Mouse (Mus musculus): ENCODE measurements around the gene Gm14569. TPM values are rescaled to one million over a fixed set of nuclear protein-coding genes. Genes with fewer than 3 reads are reported as not detected.
A peak's percentile ranks its signal among the peaks of the same experiment; 100 is the strongest.

The Gm14569 gene
- polyA plus RNA-seq (2015; fragmentation: Nextera tagmentation; extraction: Ambion mirVana): not detected in 2 replicates

DNA sequence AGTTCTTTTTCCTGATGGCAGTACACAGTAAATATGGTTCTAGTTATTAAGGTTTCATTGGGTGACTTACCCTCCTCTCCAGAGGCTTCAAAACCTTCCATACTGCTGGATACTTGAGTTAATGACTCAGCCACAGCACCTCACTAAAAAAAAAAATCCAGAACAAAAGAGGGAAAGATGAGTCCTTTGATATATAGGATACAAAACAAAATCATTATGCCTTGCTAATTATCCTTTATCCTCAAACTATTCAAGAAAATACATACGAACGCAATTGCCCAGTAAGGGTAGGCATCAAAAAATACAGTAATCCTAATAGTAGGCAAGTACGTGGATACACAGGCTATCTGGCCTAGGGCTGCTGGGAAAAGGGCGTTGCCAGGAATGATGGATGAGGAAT lies at the start of gene Gm14569:
Gene Gm14569, minus strand, starts transcription at position 101 of the 400 bp plus-strand sequence.
- no peak within 1 kb of the TSS for H3K4me3 ChIP-seq (replicated peaks; ENCODE audit: low read length)
- no peaks in the 10 kb centered on the region for H3K4me1 ChIP-seq (replicated peaks; ENCODE audit: control insufficient read depth, insufficient read depth, low read length)
- no peaks in the 10 kb centered on the region for H3K27me3 ChIP-seq (replicated peaks; ENCODE audit: control insufficient read depth, insufficient read depth, low read length)
- H3K9me3 ChIP-seq (ENCODE audit: control insufficient read depth, low read length): no peaks in the 10 kb centered on the region
- 90% methylated on average over 4 of the region's 4 CpGs for WGBS
- no peak within 1 kb of the TSS for H3K27ac ChIP-seq (ENCODE audit: low read length)
- H3K9ac ChIP-seq (replicated peaks; ENCODE audit: low read depth, low read length): no peak within 1 kb of the TSS
- H3K4me2 ChIP-seq (ENCODE audit: low read length): no peak within 1 kb of the TSS
- no peak for ATAC-seq
- no peaks in the 10 kb centered on the region for H3K36me3 ChIP-seq (ENCODE audit: control insufficient read depth, insufficient read depth)

DNA sequence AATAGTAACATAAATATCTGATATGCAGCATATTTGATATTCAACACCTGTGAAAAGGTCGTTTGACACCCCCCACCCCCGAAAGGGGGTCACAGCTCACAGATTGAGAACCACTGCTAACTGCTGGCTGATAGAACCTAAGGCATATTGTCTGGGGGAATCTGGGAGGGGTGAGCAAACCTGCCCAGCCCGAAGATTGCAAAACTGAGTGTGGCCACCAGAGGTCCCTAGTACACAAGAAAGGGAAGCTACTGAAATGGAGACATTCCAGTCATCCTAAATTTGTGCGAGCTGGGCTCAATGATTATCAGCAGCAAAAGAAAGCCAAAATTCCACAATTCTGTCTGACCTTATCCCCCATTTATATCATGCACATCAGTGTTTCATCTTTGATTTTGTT lies 42.9 kb upstream of the Gm14569 start:
- no peaks in the 10 kb centered on the region for H3K4me1 ChIP-seq (replicated peaks; ENCODE audit: control insufficient read depth, insufficient read depth, low read length)
- H3K27me3 ChIP-seq (replicated peaks; ENCODE audit: control insufficient read depth, insufficient read depth, low read length): no peaks in the 10 kb centered on the region
- H3K4me2 ChIP-seq (ENCODE audit: low read length): no peak overlapping the region
- H3K27ac ChIP-seq (ENCODE audit: low read length): no peak overlapping the region
- no peak overlapping the region for H3K4me3 ChIP-seq (replicated peaks; ENCODE audit: low read length)
- no peak overlapping the region for H3K9ac ChIP-seq (replicated peaks; ENCODE audit: low read depth, low read length)
- H3K36me3 ChIP-seq (ENCODE audit: control insufficient read depth, insufficient read depth): no peaks in the 10 kb centered on the region
- WGBS: 15% methylated on average over 4 of the region's 4 CpGs
- no peaks in the 10 kb centered on the region for H3K9me3 ChIP-seq (ENCODE audit: control insufficient read depth, low read length)
- peak; percentile 45; the same call in 1 of the 2 replicates for ATAC-seq

DNA sequence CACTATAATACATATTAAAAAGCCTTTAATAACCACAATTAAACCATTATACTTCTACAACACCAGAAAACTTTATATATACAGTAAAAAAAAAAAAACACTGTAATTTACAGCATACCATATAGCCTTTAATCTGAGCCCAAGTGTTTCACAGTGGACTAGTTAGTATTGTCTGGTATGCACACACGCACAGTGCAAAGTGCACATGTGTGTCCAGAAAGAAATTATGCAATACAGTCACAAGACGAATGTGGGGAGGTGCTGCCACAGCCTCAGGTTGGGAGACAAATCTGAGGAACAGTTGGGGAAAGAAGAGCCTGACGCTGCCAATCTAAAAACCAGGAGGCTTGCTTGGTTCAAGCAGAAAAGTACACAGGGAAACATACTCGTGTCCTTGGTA lies 42.1 kb upstream of the Gm14569 start:
- no peak overlapping the region for H3K4me3 ChIP-seq (replicated peaks; ENCODE audit: low read length)
- WGBS: 74% methylated on average over 4 of the region's 4 CpGs
- no peak overlapping the region for H3K4me2 ChIP-seq (ENCODE audit: low read length)
- H3K27ac ChIP-seq (ENCODE audit: low read length): no peak overlapping the region
- no peak overlapping the region for H3K9ac ChIP-seq (replicated peaks; ENCODE audit: low read depth, low read length)
- no peaks in the 10 kb centered on the region for H3K27me3 ChIP-seq (replicated peaks; ENCODE audit: control insufficient read depth, insufficient read depth, low read length)
- no peaks in the 10 kb centered on the region for H3K36me3 ChIP-seq (ENCODE audit: control insufficient read depth, insufficient read depth)
- no peaks in the 10 kb centered on the region for H3K9me3 ChIP-seq (ENCODE audit: control insufficient read depth, low read length)
- no peaks in the 10 kb centered on the region for H3K4me1 ChIP-seq (replicated peaks; ENCODE audit: control insufficient read depth, insufficient read depth, low read length)
- ATAC-seq: no peak

DNA sequence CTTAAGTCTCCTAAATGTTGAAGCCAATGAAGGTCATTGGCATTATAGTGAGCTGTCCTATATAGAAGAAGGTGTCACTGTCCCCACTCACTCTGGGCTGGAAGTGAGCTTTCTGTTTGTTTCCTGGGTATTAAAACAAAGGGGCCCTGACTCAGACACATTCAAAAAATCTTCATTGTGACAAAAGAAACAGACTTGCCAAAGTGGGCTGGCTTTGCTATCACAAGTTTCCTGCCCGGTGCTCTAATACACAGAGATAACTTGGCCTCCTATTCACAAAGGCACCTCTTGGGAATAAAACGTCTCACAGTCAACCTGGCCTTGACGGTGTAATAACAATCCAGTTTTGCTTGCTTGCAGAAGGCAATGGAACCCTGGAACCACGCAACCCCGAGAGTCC lies 38.6 kb upstream of the Gm14569 start:
- no peak for ATAC-seq
- H3K4me3 ChIP-seq (replicated peaks; ENCODE audit: low read length): no peak overlapping the region
- H3K36me3 ChIP-seq (ENCODE audit: control insufficient read depth, insufficient read depth): no peaks in the 10 kb centered on the region
- H3K27ac ChIP-seq (ENCODE audit: low read length): no peak overlapping the region
- no peaks in the 10 kb centered on the region for H3K9me3 ChIP-seq (ENCODE audit: control insufficient read depth, low read length)
- H3K4me2 ChIP-seq (ENCODE audit: low read length): no peak overlapping the region
- WGBS: 80% methylated on average over 5 of the region's 5 CpGs
- no peaks in the 10 kb centered on the region for H3K4me1 ChIP-seq (replicated peaks; ENCODE audit: control insufficient read depth, insufficient read depth, low read length)
- H3K27me3 ChIP-seq (replicated peaks; ENCODE audit: control insufficient read depth, insufficient read depth, low read length): no peaks in the 10 kb centered on the region
- no peak overlapping the region for H3K9ac ChIP-seq (replicated peaks; ENCODE audit: low read depth, low read length)

DNA sequence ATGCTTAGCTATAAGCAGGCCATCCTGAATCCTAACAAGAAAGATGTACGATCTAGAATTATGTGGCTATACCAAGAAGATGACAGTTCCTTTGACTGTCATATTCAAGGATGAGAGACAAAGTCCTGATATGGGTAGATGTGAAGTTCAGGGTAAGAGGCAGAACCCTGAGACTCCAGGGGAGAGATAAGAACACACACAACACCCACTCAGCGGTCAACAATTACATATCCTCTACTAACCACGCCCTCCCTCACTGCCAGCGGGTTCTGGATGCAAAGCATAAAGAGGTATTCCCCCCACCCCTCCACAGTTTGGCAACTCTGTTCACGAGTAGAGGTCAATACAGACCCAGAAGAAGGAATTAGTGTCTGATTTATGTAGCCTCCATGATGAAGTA lies 32.1 kb upstream of the Gm14569 start:
- H3K9me3 ChIP-seq (ENCODE audit: control insufficient read depth, low read length): no peaks in the 10 kb centered on the region
- no peak overlapping the region for H3K4me2 ChIP-seq (ENCODE audit: low read length)
- WGBS: 73% methylated on average over 5 of the region's 5 CpGs
- no peaks in the 10 kb centered on the region for H3K4me1 ChIP-seq (replicated peaks; ENCODE audit: control insufficient read depth, insufficient read depth, low read length)
- H3K36me3 ChIP-seq (ENCODE audit: control insufficient read depth, insufficient read depth): no peaks in the 10 kb centered on the region
- H3K27ac ChIP-seq (ENCODE audit: low read length): no peak overlapping the region
- no peaks in the 10 kb centered on the region for H3K27me3 ChIP-seq (replicated peaks; ENCODE audit: control insufficient read depth, insufficient read depth, low read length)
- ATAC-seq: no peak
- H3K9ac ChIP-seq (replicated peaks; ENCODE audit: low read depth, low read length): no peak overlapping the region
- H3K4me3 ChIP-seq (replicated peaks; ENCODE audit: low read length): no peak overlapping the region

DNA sequence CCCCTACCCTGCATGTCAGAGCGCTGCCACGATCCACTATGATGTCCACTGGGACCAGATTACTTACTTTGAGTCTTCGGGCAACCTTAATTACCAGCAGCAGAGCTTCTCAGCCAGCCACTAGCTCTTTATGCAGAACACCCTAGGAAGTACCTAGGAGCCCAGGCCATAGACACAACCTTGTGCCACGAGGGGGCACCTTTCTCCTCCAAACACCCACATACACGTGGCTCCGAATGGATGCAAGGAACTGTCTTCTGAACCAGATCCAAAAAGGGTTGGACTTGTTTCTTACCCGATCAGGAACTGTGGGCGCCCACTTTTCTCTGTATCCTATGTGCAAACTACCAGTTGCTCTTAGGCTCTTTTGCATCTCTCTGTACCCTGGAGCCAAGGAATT lies 22.1 kb upstream of the Gm14569 start:
- H3K4me3 ChIP-seq (replicated peaks; ENCODE audit: low read length): no peak overlapping the region
- no peak for ATAC-seq
- no peaks in the 10 kb centered on the region for H3K9me3 ChIP-seq (ENCODE audit: control insufficient read depth, low read length)
- no peak overlapping the region for H3K9ac ChIP-seq (replicated peaks; ENCODE audit: low read depth, low read length)
- WGBS: 42% methylated on average over 8 of the region's 8 CpGs
- no peak overlapping the region for H3K4me2 ChIP-seq (ENCODE audit: low read length)
- H3K27ac ChIP-seq (ENCODE audit: low read length): no peak overlapping the region
- H3K36me3 ChIP-seq (ENCODE audit: control insufficient read depth, insufficient read depth): no peaks in the 10 kb centered on the region
- no peaks in the 10 kb centered on the region for H3K27me3 ChIP-seq (replicated peaks; ENCODE audit: control insufficient read depth, insufficient read depth, low read length)
- H3K4me1 ChIP-seq (replicated peaks; ENCODE audit: control insufficient read depth, insufficient read depth, low read length): no peaks in the 10 kb centered on the region

DNA sequence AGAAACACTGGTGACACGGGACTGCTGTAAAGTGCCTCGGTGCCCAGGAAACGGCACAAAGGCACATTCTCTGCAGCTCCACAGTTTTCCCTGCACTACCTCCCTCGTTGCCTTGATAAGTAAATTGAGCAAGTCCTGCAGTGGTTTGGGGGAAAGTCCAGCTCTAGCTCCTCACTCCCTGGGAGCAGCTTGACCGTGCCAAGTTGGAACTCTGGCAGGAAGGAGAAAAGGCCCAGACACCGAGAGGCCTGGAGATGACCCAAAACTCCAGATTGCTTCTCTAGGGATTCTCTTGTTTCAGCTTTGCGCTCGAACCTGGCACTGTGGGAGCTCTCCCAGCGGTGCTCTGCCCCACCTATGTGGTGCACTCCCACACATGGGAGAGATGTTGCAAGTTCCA lies 21.6 kb upstream of the Gm14569 start:
- Histone ChIP-seq H3K9me3 (ENCODE audit: control insufficient read depth, low read length) (no peaks in the 10 kb centered on the region), H3K4me3 (replicated peaks; ENCODE audit: low read length) (no peak overlapping the region), H3K9ac (replicated peaks; ENCODE audit: low read depth, low read length) (no peak overlapping the region), H3K4me2 (ENCODE audit: low read length) (no peak overlapping the region), H3K4me1 (replicated peaks; ENCODE audit: control insufficient read depth, insufficient read depth, low read length) (no peaks in the 10 kb centered on the region), H3K36me3 (ENCODE audit: control insufficient read depth, insufficient read depth) (no peaks in the 10 kb centered on the region), H3K27ac (ENCODE audit: low read length) (no peak overlapping the region), H3K27me3 (replicated peaks; ENCODE audit: control insufficient read depth, insufficient read depth, low read length) (no peaks in the 10 kb centered on the region)
- no peak for ATAC-seq
- WGBS: 63% methylated on average over 9 of the region's 9 CpGs

DNA sequence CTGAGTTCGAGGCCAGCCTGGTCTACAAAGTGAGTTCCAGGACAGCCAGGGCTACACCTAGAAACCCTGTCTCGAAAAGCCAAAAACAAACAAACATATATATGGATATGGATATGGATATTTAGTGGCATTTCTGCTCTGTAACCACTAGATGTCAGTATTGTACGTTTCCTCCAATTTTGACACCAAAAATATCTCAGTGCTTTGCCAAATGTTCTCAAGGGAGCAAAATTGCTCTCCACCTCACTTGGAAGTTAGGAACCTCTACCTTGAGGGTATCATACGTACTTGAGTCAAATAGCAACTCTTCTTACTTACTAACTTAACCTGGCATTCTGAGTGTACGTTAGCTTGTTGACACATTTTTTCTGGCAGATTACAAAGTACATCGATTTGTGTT lies 15.2 kb upstream of the Gm14569 start:
- Histone ChIP-seq H3K9ac (replicated peaks; ENCODE audit: low read depth, low read length) (no peak overlapping the region), H3K27ac (ENCODE audit: low read length) (no peak overlapping the region), H3K4me1 (replicated peaks; ENCODE audit: control insufficient read depth, insufficient read depth, low read length) (no peaks in the 10 kb centered on the region), H3K27me3 (replicated peaks; ENCODE audit: control insufficient read depth, insufficient read depth, low read length) (no peaks in the 10 kb centered on the region), H3K4me3 (replicated peaks; ENCODE audit: low read length) (no peak overlapping the region), H3K4me2 (ENCODE audit: low read length) (no peak overlapping the region), H3K36me3 (ENCODE audit: control insufficient read depth, insufficient read depth) (no peaks in the 10 kb centered on the region), H3K9me3 (ENCODE audit: control insufficient read depth, low read length) (no peaks in the 10 kb centered on the region)
- WGBS: 55% methylated on average over 6 of the region's 6 CpGs
- ATAC-seq: no peak

DNA sequence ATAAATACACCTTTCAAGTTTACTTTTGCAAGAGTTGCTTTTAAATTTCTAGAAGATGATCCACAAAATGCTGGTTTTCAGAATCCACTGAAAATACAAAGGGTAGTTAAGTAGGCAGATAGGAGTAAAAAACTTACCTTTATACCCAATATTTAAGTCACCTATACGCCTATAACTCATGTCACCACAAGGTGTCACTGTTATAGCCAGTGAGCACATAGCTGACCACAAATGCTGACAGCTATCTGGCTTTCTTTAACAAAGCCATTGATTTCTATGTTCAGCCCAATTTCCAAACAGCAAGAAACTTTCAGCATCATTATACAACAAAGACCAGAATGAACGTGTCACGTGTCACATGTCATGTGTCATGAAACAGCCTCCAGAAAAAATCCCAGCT lies 2.1 kb downstream of the Gm14569 start:
- Histone ChIP-seq H3K27ac (ENCODE audit: low read length) (no peak overlapping the region), H3K9ac (replicated peaks; ENCODE audit: low read depth, low read length) (no peak overlapping the region), H3K36me3 (ENCODE audit: control insufficient read depth, insufficient read depth) (no peaks in the 10 kb centered on the region), H3K4me2 (ENCODE audit: low read length) (no peak overlapping the region), H3K27me3 (replicated peaks; ENCODE audit: control insufficient read depth, insufficient read depth, low read length) (no peaks in the 10 kb centered on the region), H3K9me3 (ENCODE audit: control insufficient read depth, low read length) (no peaks in the 10 kb centered on the region), H3K4me1 (replicated peaks; ENCODE audit: control insufficient read depth, insufficient read depth, low read length) (no peaks in the 10 kb centered on the region), H3K4me3 (replicated peaks; ENCODE audit: low read length) (no peak overlapping the region)
- WGBS: 27% methylated on average over 3 of the region's 3 CpGs
- ATAC-seq: no peak

DNA sequence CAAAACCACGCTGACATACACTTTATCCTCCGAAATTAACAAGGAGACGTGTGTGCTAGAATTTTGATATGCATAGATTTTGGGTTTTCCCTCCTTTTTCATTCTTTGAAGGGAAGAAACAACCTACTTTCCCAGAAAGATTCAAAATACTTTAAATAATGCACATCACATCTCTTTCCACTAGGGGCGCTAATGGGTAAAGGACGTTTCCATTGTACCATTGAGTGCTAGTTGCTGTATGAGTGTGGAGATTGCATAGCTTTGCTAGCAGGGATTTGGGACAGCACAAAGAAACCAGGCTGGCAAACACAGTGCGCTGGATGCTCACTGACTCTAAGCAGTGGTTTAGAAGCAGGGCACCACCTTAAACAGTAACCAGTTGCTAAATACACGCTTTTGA lies 3.6 kb downstream of the Gm14569 start:
- Histone ChIP-seq H3K9me3 (ENCODE audit: control insufficient read depth, low read length) (no peaks in the 10 kb centered on the region), H3K36me3 (ENCODE audit: control insufficient read depth, insufficient read depth) (no peaks in the 10 kb centered on the region), H3K4me1 (replicated peaks; ENCODE audit: control insufficient read depth, insufficient read depth, low read length) (no peaks in the 10 kb centered on the region), H3K9ac (replicated peaks; ENCODE audit: low read depth, low read length) (no peak overlapping the region), H3K27me3 (replicated peaks; ENCODE audit: control insufficient read depth, insufficient read depth, low read length) (no peaks in the 10 kb centered on the region), H3K4me2 (ENCODE audit: low read length) (no peak overlapping the region), H3K27ac (ENCODE audit: low read length) (no peak overlapping the region), H3K4me3 (replicated peaks; ENCODE audit: low read length) (no peak overlapping the region)
- 45% methylated on average over 7 of the region's 7 CpGs for WGBS
- ATAC-seq: no peak

Measured in forebrain, embryonic 16.5 days (tissue).